Mouse (Mus musculus) ZHBTc4 (cell line): ENCODE measurements around the gene Cdc7.

Experiments
- DNase-seq: peaks from one replicate; pipeline ENCODE4 v3.0.0-alpha.2; 2011; ENCODE audit warnings: low read depth, low spot score

Cdc7 gene

DNA sequence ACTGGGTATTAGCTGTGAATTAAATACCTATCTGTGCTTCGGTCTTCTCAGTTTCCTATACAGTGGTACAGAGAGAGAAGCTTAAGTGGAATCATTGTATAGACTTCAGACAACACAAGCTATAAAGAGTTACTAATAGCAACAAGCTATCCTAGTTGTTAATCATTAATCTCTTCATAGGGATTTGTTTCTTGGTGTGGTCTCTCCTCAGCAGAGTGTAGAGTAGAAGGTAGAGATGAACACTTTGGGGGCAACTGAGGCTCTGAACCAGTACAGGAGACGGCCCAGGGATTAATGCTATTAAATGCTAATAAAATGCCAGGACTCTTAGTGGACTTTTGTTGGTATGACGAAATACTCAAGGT lies 57.9 kb downstream of the Cdc7 start:
- DNase-seq, result no peak

DNA sequence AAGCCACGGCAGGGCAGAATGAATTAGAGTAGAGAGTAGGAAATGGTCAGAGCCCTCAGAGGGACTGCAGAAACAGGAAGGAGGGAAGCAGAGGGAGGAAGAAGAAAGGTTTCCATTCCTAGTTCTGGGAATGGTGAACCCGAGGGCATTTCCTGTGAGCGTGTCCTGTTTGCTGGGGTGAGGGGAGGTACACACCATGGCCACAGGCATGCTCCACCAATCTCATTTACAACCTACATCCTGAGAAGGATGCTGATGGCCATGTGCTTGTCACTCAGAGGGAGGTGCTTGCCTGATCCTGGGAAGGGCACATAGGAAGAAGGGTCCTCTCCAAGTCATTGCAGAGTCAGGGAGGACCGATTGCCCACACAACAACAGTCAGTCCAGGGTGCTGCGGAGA lies 59.8 kb downstream of the Cdc7 start:
- DNase-seq, result no peak

GRCm38 (mm10) chr5:107025371-107025770 lies 61.2 kb downstream of the Cdc7 start:
- DNase-seq, result no peak

- no peak for DNase-seq
These were observed 61.7 kb downstream of the Cdc7 start for GRCm38 (mm10) chr5:107025809-107026208.

DNA sequence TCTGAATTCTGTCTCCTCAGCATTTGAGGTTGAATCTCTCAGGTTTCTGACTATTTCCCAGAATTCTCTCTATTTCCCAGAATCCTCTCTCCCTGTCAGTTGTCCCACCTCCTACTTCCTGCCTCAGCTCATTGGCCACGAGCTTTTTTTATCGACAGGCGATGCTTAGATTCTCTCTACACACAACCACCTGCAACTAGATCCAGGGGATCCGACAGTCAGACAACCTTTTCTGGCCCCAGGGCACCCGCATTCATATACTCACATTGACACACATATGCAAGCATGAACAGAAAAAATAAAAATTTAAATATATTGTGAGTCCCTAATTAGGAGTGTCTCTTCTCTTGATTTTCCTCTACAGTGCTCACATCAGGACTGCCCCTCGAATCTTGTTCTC lies 63.5 kb downstream of the Cdc7 start:
- no peak for DNase-seq

- no peak for DNase-seq
These were observed 64.4 kb downstream of the Cdc7 start for GRCm38 (mm10) chr5:107028557-107028956.

- DNase-seq, result no peak
These were observed 65.7 kb downstream of the Cdc7 start for GRCm38 (mm10) chr5:107029801-107030200.

DNA sequence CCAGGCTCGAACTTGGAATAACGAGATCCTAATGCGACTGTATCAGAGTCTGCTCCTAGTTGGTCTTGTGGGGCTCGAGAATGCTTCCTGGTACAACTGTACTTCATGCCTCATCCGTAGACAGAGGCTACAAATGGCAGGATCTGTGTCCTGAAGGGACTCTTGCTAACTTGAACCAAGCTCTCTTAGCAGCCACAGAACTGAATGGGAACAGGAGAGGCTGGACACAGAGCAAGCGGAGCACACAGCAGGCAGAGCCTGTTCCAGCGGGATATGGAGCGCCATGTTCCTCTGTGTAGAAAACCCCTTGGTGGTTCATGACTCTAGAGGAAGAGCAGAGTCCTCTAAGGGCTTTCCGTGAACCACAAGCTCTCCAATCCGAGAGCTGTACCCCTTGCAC lies 66.7 kb downstream of the Cdc7 start:
- DNase-seq, result no peak
